Mouse (Mus musculus): ENCODE measurements around the gene Doxl2.
A peak's percentile ranks its signal among the peaks of the same experiment; 100 is the strongest.
"Not testable (repeated sequence)": the region's sequence is repeated elsewhere in the genome, so short reads cannot be mapped to it uniquely, and the experiment has no call there.

The Doxl2 gene

GRCm38 (mm10) chr6:48974663-48975062 is at the start of gene Doxl2:
TSS of gene Doxl2 (plus strand) at chr6:48974963.
- DNase-seq (ENCODE audit: low read depth, low spot score) = no peak

GRCm38 (mm10) chr6:48929595-48929994 is 45.2 kb upstream of the Doxl2 start, which contains the start of gene 1600015I10Rik:
TSS of gene 1600015I10Rik (plus strand) at chr6:48929895.
- DNase-seq (ENCODE audit: low read depth, low spot score) = no peak

- no peak for DNase-seq (ENCODE audit: low read depth, low spot score)
These were observed 25.2 kb upstream of the Doxl2 start for GRCm38 (mm10) chr6:48949596-48949995.

GRCm38 (mm10) chr6:48950676-48951075 is 24.1 kb upstream of the Doxl2 start:
- no peak for DNase-seq (ENCODE audit: low read depth, low spot score)

- DNase-seq (ENCODE audit: low read depth, low spot score) = no peak
These were observed 23.1 kb upstream of the Doxl2 start for GRCm38 (mm10) chr6:48951630-48952029.

GRCm38 (mm10) chr6:48953220-48953619 is 21.5 kb upstream of the Doxl2 start:
- DNase-seq (ENCODE audit: low read depth, low spot score) = no peak

- no peak for DNase-seq (ENCODE audit: low read depth, low spot score)
These were observed 20.6 kb upstream of the Doxl2 start for GRCm38 (mm10) chr6:48954211-48954610.

- no peak for DNase-seq (ENCODE audit: low read depth, low spot score)
These were observed 19.8 kb upstream of the Doxl2 start for GRCm38 (mm10) chr6:48954946-48955345.

- DNase-seq (ENCODE audit: low read depth, low spot score) = no peak
These were observed 18.0 kb upstream of the Doxl2 start for GRCm38 (mm10) chr6:48956785-48957184.

GRCm38 (mm10) chr6:48958053-48958452 is 16.7 kb upstream of the Doxl2 start:
- DNase-seq (ENCODE audit: low read depth, low spot score) = no peak

GRCm38 (mm10) chr6:48959151-48959550 is 15.6 kb upstream of the Doxl2 start:
- DNase-seq (ENCODE audit: low read depth, low spot score) = peak; percentile 55

- DNase-seq (ENCODE audit: low read depth, low spot score) = not testable (repeated sequence)
These were observed 8.1 kb upstream of the Doxl2 start for GRCm38 (mm10) chr6:48966696-48967095.

- no peak for DNase-seq (ENCODE audit: low read depth, low spot score)
These were observed 6.9 kb upstream of the Doxl2 start for GRCm38 (mm10) chr6:48967868-48968267.

GRCm38 (mm10) chr6:48979616-48980015 is 4.9 kb downstream of the Doxl2 start:
- no peak for DNase-seq (ENCODE audit: low read depth, low spot score)

GRCm38 (mm10) chr6:48982305-48982704 is 7.5 kb downstream of the Doxl2 start:
- no peak for DNase-seq (ENCODE audit: low read depth, low spot score)

- no peak for DNase-seq (ENCODE audit: low read depth, low spot score)
These were observed 11.8 kb downstream of the Doxl2 start, which contains the start of gene Svs1 for GRCm38 (mm10) chr6:48986444-48986990. TSS of gene Svs1 (plus strand) at chr6:48986861.

- no peak for DNase-seq (ENCODE audit: low read depth, low spot score)
These were observed 15.2 kb downstream of the Doxl2 start for GRCm38 (mm10) chr6:48989971-48990370.

- DNase-seq (ENCODE audit: low read depth, low spot score) = no peak
These were observed 17.2 kb downstream of the Doxl2 start for GRCm38 (mm10) chr6:48991991-48992390.

GRCm38 (mm10) chr6:48998186-48998585 is 23.4 kb downstream of the Doxl2 start:
- DNase-seq (ENCODE audit: low read depth, low spot score) = no peak

GRCm38 (mm10) chr6:48998796-48999195 is 24.0 kb downstream of the Doxl2 start:
- no peak for DNase-seq (ENCODE audit: low read depth, low spot score)

GRCm38 (mm10) chr6:49003381-49003780 is 28.6 kb downstream of the Doxl2 start:
- DNase-seq (ENCODE audit: low read depth, low spot score) = no peak

GRCm38 (mm10) chr6:49007981-49008380 is 33.2 kb downstream of the Doxl2 start:
- DNase-seq (ENCODE audit: low read depth, low spot score) = peak; percentile 72

- no peak for DNase-seq (ENCODE audit: low read depth, low spot score)
These were observed 33.8 kb downstream of the Doxl2 start for GRCm38 (mm10) chr6:49008420-49009160.
